Mouse (Mus musculus): ENCODE data around the gene Pes1.
"Not testable (repeated sequence)": the region's sequence is repeated elsewhere in the genome, so short reads cannot be mapped to it uniquely, and the experiment has no call there.

The Pes1 gene

GRCm38 (mm10) chr11:3963610-3964415 is at the start of gene Pes1:
Pes1 (plus strand) TSS chr11:3963975.
- DNase-seq (ENCODE audit: low spot score), result peak; percentile 94

GRCm38 (mm10) chr11:3914109-3914840 is 49.5 kb upstream of the Pes1 start, which contains the start of gene Slc35e4:
Slc35e4 (minus strand) TSS chr11:3914664.
- peak; percentile 87 for DNase-seq (ENCODE audit: low spot score)

DNA sequence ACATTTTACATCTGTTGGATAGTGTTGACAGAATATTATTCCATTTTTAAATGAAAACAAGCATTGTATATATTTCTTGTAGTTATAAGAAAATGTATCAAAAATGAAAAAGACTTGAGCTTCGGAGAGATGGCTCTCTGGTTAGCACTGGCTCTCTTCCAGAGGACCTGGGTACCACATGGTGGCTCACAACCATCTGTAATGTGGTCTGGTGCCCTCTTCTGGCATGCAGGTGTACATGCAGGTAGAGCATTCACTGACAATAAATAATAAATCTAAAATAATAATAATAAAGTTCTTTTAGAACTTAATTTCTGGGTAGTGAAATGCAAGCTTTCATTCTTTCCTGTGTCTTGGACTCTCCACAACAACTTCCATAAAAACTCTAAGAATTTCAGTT is 45.0 kb upstream of the Pes1 start:
- DNase-seq (ENCODE audit: low spot score), result no peak

- no peak for DNase-seq (ENCODE audit: low spot score)
Observed at GRCm38 (mm10) chr11:3920476-3920875, 43.3 kb upstream of the Pes1 start.

DNA sequence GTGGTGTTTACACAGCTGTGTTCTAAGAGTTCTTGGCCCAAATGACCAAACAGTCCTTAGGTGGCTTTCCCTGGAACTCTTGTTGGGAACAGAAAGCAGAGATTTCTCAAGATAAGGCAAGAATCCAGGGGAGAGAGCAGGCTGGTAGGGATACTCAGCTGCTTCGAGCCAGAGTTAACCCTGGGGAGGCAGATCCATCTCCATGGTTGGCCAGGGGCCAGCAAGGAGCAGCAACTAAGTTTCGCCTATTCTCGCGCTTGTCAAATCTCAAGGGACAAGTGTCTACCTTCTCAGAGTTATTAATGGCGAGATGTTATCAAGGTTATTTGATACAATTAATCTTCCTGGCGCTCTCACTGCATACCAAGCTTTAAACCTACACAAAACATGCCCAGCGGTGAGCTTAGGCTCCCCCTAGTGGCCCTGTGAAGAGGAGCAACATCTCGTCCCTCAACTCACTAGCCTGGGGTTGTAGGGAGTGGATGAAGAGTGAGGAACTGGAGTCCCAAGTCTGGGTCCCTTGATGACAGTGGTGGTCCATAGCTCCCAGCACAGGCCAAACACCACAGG is 42.4 kb upstream of the Pes1 start:
- DNase-seq (ENCODE audit: low spot score), result peak; percentile 94

DNA sequence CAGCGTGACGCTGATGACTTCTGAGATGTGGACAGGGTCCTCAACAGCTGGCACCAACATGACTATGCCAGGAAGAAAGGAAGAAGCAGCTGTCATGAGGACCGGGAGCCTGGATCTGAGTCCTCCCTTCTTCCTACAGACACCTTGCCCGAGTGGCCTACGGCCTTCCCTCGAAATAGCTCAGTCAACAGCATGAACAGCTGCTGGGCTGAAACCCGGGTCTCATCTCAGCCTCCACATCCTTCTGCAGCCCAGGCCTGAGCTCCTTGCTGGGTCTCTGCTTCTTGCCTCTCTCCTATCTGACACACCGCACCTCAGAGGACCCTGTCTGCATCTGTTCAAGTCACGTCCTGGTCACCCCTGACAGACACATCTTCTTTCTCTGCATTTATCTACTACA is 41.7 kb upstream of the Pes1 start:
- no peak for DNase-seq (ENCODE audit: low spot score)

GRCm38 (mm10) chr11:3922731-3923130 is 41.0 kb upstream of the Pes1 start:
- DNase-seq (ENCODE audit: low spot score), result no peak

GRCm38 (mm10) chr11:3925916-3926315 is 37.9 kb upstream of the Pes1 start:
- no peak for DNase-seq (ENCODE audit: low spot score)

- DNase-seq (ENCODE audit: low spot score), result peak; percentile 29
Observed at GRCm38 (mm10) chr11:3930019-3930418, 33.8 kb upstream of the Pes1 start.

DNA sequence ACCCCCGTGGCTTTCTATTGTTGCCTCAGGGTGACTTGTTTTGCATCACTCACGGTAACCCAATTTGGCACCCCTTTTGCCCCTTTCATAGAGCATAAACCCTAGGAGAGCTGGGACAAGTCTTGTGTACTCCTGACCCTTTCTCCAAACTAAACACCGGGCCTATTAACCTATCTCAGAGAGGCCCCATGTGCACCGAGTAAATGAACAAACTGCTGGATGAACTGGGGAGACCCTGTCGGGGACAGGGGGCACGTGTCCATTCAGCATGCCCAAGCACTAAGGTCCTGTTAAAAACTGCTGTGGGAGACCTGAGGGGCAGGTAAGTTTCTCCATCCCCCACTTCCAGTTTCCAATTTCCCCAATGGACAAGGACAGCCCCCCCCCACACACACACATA is 32.8 kb upstream of the Pes1 start:
- no peak for DNase-seq (ENCODE audit: low spot score)

DNA sequence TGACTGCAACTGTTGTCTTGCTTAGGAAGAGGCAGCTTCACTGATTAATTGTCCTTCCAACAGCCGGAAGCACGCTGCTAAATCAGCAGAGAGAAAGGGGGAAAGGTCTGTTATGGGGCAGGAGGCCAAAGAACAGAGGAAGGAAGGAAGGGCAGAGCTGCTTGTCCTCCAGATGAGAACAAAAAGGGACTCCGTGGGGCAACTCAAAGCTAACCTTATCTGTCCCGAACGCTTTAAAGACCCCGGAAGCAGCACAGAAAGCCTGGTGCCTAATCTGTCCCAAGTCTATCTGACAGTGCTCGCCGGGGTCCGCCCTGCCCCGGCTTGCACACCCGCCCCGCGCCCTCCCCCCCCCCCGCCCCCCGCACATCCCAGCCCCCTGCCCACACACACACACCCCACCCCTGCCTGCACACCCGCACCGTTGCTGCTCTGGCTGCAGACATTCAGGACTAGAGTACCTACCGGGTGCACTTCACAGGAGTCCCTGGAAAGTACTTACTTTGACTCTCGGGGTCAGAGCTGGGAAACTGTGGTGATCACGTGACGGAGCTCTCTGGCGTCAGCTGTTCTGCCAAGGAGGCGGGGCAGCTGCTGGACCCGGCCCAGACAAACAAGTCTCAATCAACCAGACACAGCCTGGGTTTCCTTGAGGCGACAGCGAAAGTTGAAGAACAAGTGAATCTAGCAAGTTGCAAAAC is 32.1 kb upstream of the Pes1 start, which contains the start of gene Tcn2:
Gene Tcn2 (minus strand): TSS at position 649 of the 701 bp plus-strand sequence.
- peak; percentile 91 for DNase-seq (ENCODE audit: low spot score)

GRCm38 (mm10) chr11:3933756-3934285 is 30.0 kb upstream of the Pes1 start:
- no peak for DNase-seq (ENCODE audit: low spot score)

DNA sequence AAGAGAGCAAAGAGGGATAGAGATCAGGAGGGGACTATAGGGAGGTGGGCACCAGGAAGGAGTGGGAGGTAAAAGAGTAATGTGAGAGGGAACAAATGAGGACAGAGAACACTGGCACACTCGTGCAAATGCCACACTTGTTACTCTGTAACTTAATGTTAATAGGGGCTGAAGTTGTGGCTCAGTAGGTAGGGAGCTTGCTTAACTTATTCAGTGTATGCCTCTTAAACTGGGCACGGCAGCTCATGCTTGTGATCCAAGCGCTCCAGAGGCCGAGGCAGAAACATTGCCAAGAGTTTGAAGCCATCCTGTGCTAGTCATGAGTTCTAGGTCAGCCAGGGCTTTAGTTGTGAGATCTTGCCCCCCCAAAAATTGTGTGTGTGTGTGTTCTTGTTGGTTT is 28.6 kb upstream of the Pes1 start:
- no peak for DNase-seq (ENCODE audit: low spot score)

GRCm38 (mm10) chr11:3936318-3936717 is 27.5 kb upstream of the Pes1 start:
- DNase-seq (ENCODE audit: low spot score), result no peak

DNA sequence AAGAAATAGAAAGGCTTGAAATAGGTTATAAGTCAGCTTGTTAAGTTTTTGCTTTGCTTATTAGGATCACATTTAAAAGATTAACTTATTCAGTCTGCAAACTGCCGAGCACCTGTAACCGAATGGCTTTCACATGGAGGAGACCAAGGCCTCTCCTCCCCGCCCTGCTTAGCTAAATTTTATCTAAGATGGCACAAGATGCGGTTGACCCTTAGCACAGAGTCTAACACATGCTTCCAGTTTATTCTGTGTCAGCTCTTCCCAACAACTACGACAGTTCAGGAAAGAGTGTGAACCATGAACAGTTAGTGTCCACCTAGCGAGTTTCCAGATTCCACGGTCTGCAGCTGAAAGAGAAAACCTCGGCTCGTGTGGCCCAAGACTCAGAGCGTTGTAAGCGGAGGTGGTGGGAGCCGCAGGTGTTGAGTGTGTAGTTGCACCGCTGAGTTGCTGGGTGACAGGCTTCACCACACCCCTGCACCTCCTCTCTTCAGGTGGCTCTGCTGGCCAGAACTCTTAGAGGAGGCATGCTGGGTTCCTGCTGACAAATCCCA is 26.4 kb upstream of the Pes1 start:
- DNase-seq (ENCODE audit: low spot score), result no peak

GRCm38 (mm10) chr11:3941371-3941770 is 22.4 kb upstream of the Pes1 start:
- DNase-seq (ENCODE audit: low spot score), result no peak

GRCm38 (mm10) chr11:3946386-3946785 is 17.4 kb upstream of the Pes1 start:
- no peak for DNase-seq (ENCODE audit: low spot score)

DNA sequence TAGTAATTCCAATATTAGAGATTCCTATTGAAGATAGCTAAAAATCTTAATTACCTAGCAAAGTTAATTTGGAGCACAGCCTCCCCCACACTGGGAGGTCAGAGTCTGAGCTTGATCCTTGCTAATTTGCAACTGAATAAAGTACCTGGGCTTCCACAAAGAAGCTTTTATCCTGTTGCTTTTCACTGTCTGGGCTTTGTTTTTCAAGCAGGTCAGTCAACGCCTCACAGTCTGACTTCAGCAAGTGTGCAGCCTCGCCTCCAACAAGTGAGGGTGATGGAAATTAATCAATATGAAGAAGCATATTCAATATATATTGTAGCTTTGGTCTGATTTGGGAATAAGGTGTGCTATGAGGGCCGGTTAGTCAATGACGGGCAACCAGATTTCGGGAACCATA is 8.9 kb upstream of the Pes1 start:
- DNase-seq (ENCODE audit: low spot score), result not testable (repeated sequence)

DNA sequence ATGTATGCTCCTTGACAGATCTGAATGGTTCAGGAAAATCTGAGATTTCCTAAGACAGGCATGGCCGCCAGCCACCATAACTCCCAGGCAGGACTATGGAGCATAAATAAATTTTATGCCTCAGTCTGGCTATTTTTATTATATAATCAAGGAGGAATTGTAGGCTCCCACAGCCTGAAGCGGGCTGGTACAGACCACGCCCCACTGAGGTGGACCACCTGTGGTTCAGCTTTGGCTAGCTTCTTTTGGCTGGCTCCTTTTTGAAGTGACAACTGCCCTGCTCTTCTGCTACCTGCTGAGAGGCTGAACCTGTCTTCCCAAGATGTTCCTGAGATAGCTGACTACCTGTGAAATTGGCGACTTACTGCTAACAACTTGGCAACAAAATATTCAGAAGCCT is 8.4 kb upstream of the Pes1 start:
- DNase-seq (ENCODE audit: low spot score), result not testable (repeated sequence)

- DNase-seq (ENCODE audit: low spot score), result no peak
Observed at GRCm38 (mm10) chr11:3960901-3961300, 2.9 kb upstream of the Pes1 start.

DNA sequence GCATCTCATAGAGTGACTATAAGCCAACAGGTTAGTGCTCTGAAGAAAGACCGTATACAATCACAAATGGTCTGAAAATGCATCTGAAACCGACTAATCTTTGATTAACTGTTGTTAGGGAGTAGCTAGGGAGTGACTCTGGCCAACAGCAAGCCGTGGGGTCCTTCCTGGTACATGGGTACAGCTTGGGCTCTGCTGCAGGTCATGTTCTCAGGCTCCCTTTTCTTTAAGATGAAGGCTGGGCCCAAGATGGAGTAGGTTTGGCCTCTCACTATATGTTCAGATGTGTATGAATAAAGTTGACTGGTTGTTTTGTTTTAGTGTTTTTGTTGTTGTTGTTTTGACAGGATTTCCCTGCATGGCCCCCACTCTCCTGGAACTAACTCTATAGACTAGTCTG is 2.0 kb upstream of the Pes1 start:
- DNase-seq (ENCODE audit: low spot score), result no peak

- DNase-seq (ENCODE audit: low spot score), result no peak
Observed at GRCm38 (mm10) chr11:3963155-3963554, 620 bp upstream of the Pes1 start.

All from adipocyte (in vitro differentiated cells).